Mouse (Mus musculus) myocyte (in vitro differentiated cells): ENCODE measurements around the gene Mcm9.

Experiments used
- CEBPB ChIP-seq: IDR thresholded peaks from 2 replicates; pipeline ENCODE4 v1.6.1; 2011; ENCODE audit warnings: mild to moderate bottlenecking, moderate library complexity; ENCODE audit not compliant: poor library complexity, insufficient read depth, severe bottlenecking
- E2F4 ChIP-seq: IDR thresholded peaks from one replicate; pipeline ENCODE4 v1.6.1; 2011; ENCODE audit warnings: mild to moderate bottlenecking, control low read depth, moderate library complexity; ENCODE audit not compliant: insufficient read depth
- MAX ChIP-seq: IDR thresholded peaks from one replicate; pipeline ENCODE4 v1.6.1; 2011; ENCODE audit warnings: low read depth, mild to moderate bottlenecking, control low read depth
- MYOG ChIP-seq, 3 experiments: IDR thresholded peaks; one replicate each; pipeline ENCODE4 v1.6.1; 2011; ENCODE audit warnings: control low read depth in 2 of 3, low read depth in 2 of 3, mild to moderate bottlenecking in 2 of 3; ENCODE audit not compliant: insufficient read length in 2 of 3, control insufficient read depth in 1 of 3, insufficient read depth in 1 of 3
- POLR2A ChIP-seq: IDR thresholded peaks from one replicate; pipeline ENCODE4 v1.6.1; 2011; ENCODE audit warnings: low read depth, mild to moderate bottlenecking, control low read depth, moderate library complexity; ENCODE audit not compliant: insufficient read length
- SRF ChIP-seq: IDR thresholded peaks from one replicate; pipeline ENCODE4 v1.6.1; 2011; ENCODE audit warnings: low read depth; ENCODE audit not compliant: control insufficient read depth, insufficient read length
- TCF3 ChIP-seq: IDR thresholded peaks from one replicate; pipeline ENCODE4 v1.6.1; 2011; ENCODE audit warnings: low read depth, control low read depth; ENCODE audit not compliant: insufficient read length
- USF1 ChIP-seq: IDR thresholded peaks from one replicate; pipeline ENCODE4 v1.6.1; 2011; ENCODE audit warnings: low read depth, mild to moderate bottlenecking, control low read depth, moderate library complexity

DNA sequence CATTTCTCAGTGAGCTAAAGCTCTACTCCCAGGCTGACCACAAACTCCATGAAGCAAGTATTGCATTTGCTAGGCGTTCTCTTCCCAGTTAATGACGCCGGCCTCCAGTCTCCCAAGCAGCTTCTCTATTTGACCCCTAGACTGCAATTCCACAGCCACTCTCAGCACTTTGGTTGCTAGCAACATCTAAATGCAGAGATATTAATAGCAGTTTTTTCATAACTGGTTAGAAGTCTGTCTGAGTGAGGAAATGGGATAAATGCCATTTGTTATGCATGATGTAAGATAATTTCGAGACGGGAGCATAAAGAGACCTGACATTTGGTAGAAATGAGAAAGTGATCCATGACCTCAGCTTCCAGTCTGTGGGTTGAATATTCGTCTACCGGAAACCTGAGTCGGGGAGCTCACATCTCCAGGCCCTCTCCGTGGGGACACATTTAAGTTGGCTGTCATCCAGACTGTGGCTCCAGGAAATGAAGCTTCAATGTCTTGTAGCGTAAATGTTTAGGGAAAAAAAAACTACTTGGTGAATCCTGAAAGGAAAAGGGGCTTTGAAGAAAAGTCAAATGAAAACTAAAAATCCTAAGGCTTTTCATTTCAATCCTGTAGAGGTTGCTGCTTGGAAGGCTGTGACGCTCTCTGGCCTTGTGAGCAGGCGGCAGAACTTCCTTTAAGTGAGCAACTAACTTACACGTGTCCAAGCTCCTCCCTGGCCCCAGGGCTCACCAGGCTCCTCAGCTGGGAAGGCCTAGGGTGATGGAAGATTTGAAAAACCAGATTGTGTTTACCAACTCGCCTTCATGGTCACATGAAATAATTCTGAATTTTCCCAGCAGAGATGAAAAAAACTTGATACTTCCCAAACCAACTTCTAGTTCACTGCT, 110.9 kb downstream of the Mcm9 start:
- TF ChIP-seq MAX (no peak), POLR2A (no peak), MYOG (IDR thresholded peaks at IDR 0.05; ENCODE audit: control insufficient read depth in 1 of 3, insufficient read depth in 1 of 3, insufficient read length in 2 of 3, low read depth in 2 of 3) (no peak), E2F4 (no peak), USF1 (no peak), CEBPB (no peak), SRF (no peak), TCF3 (no peak)
